Mouse (Mus musculus) midbrain, postnatal 0 days (tissue): ENCODE measurements around the gene Rab11fip3. TPM values are rescaled to one million over a fixed set of nuclear protein-coding genes. Genes with fewer than 3 reads are reported as not detected.

Experiments used
- ATAC-seq: fragments of 200-750 bp; cut with Nextera tagmentation; 2 replicates; pipeline ENCODE4 v1.8.0; 2017; ENCODE audit warnings: moderate number of reproducible peaks, mild to moderate bottlenecking, moderate TSS enrichment, moderate library complexity; ENCODE audit not compliant: low FRiP score
- DNase-seq: peaks from one replicate; pipeline ENCODE4 v3.0.0-alpha.2; 2015; ENCODE audit warnings: low spot score
- H3K27ac ChIP-seq: fragments of 300-500 bp; sonication (generic); 2 replicates; pipeline ENCODE4 v1.5.1; 2014; ENCODE audit warnings: low read depth, mild to moderate bottlenecking, low read length, mixed read lengths
- H3K27me3 ChIP-seq: fragments of 300-500 bp; sonication (generic); 2 replicates; pipeline ENCODE4 v1.6.1; 2014; ENCODE audit warnings: low read length, control low read depth, mixed read lengths; ENCODE audit not compliant: insufficient read depth
- H3K36me3 ChIP-seq: fragments of 300-500 bp; sonication (generic); 2 replicates; pipeline ENCODE4 v1.6.1; 2014; ENCODE audit warnings: low read length, control low read depth, mixed read lengths; ENCODE audit not compliant: insufficient read depth
- H3K4me1 ChIP-seq: fragments of 300-500 bp; sonication (generic); 2 replicates; pipeline ENCODE4 v1.6.1; 2014; ENCODE audit warnings: mild to moderate bottlenecking, control low read depth, antibody characterized with exemption, low read length, mixed read lengths; ENCODE audit not compliant: insufficient read depth
- H3K4me2 ChIP-seq: fragments of 300-500 bp; sonication (generic); 2 replicates; pipeline ENCODE4 v1.6.1; 2014; ENCODE audit warnings: low read depth, mild to moderate bottlenecking, low read length, mixed read lengths; ENCODE audit not compliant: poor library complexity, severe bottlenecking
- H3K4me3 ChIP-seq: fragments of 300-500 bp; sonication (generic); 2 replicates; pipeline ENCODE4 v1.5.1; 2014; ENCODE audit warnings: low read depth, mild to moderate bottlenecking, low read length, moderate library complexity
- H3K9ac ChIP-seq: fragments of 300-500 bp; sonication (generic); replicated peaks from 2 replicates; pipeline ENCODE4 v1.6.1; 2014; ENCODE audit warnings: mild to moderate bottlenecking, low read length, moderate library complexity, mixed read lengths; ENCODE audit not compliant: poor library complexity, severe bottlenecking
- H3K9me3 ChIP-seq: fragments of 300-500 bp; sonication (generic); 2 replicates; pipeline ENCODE4 v1.6.1; 2016; ENCODE audit warnings: low read length, control low read depth
- CTCF ChIP-seq: IDR thresholded peaks from 2 replicates; pipeline ENCODE4 v1.5.1; 2016; ENCODE audit warnings: antibody characterized with exemption, mild to moderate bottlenecking
- WGBS: fragments of 180-500 bp; shearing (Covaris S2); extraction: QIAGEN DNeasy Blood & Tissue Kit; methylation state at CpG from one replicate; pipeline ENCODE4 v1.1.7; 2014; 5-methylcytosine and 5-hydroxymethylcytosine counted together
- polyA plus RNA-seq: library from polyadenylated mRNA; unstranded; fragments of >200 nt; fragmentation: Nextera tagmentation; extraction: Ambion mirVana; gene quantifications from 2 replicates; pipeline ENCODE4 v1.2.1, GENCODE M21; 2015
- total RNA-seq: library from RNA; depleted of rRNA; stranded (reverse); fragments of >200 nt; gene quantifications from 2 replicates; pipeline ENCODE4 v1.2.3, GENCODE M21; 2014

Rab11fip3 gene
- total and polyA plus RNA-seq, 2 experiments from 2014 or later: 18.3 to 34.7 TPM

DNA sequence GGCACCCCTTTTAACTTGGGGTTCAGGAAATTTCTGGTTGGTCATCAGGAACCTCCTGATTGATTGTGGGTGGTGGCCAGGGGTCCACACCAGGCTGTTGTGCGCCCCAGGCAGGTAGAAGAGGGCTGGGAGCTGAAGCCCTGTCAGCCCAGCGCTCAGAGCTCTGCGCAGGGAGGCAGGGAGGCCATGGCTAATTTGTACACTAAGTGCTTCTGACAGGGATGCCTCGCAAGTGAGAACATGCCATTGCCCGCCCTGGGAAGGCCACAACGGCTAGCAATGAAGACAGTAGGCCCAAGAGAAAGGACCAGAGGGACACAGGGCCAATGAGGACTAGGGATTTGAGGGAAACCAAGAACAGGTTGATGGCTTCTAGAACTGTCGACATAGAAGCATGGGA is 112.7 kb downstream of the Rab11fip3 start:
- Histone ChIP-seq H3K27me3 (peaks cover 20% of the 10 kb centered on the region), H3K4me1 (no peaks in the 10 kb centered on the region), H3K4me2 (no peak overlapping the region), H3K9me3 (no peaks in the 10 kb centered on the region), H3K27ac (no peak overlapping the region), H3K9ac (no peak overlapping the region), H3K36me3 (peaks cover 18% of the 10 kb centered on the region), H3K4me3 (no peak overlapping the region)
- peak; percentile 45 for DNase-seq
- no peak for ATAC-seq
- 69% methylated on average over 7 of the region's 7 CpGs for WGBS
- no peak for TF ChIP-seq CTCF

DNA sequence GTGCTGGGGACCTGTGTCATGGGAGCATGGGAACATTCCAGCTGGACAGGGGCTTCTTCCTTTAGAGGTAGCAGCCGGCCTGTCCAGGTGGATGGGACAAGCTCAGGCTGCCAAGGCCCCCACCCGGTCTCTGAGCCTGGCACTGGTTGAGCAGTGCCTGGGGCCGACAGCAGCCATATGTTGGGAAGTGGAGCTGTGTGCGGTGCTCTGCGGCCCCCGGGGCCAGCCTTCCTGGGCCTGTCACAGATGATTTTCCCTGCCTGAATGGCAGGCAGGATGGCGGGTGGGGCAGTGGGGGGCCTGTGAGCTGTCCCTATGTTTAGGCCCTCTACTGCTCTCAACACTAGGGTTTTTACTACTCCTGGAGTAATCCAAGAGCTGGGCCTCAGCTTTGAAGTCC is 113.2 kb downstream of the Rab11fip3 start:
- no peak for TF ChIP-seq CTCF
- H3K9ac ChIP-seq: no peak overlapping the region
- H3K36me3 ChIP-seq: peaks cover 18% of the 10 kb centered on the region
- no peaks in the 10 kb centered on the region for H3K9me3 ChIP-seq
- peak; percentile 60 for DNase-seq
- H3K27ac ChIP-seq: no peak overlapping the region
- peaks cover 23% of the 10 kb centered on the region for H3K27me3 ChIP-seq
- 61% methylated on average over 7 of the region's 7 CpGs for WGBS
- H3K4me2 ChIP-seq: no peak overlapping the region
- no peak for ATAC-seq
- H3K4me3 ChIP-seq: no peak overlapping the region
- no peaks in the 10 kb centered on the region for H3K4me1 ChIP-seq

DNA sequence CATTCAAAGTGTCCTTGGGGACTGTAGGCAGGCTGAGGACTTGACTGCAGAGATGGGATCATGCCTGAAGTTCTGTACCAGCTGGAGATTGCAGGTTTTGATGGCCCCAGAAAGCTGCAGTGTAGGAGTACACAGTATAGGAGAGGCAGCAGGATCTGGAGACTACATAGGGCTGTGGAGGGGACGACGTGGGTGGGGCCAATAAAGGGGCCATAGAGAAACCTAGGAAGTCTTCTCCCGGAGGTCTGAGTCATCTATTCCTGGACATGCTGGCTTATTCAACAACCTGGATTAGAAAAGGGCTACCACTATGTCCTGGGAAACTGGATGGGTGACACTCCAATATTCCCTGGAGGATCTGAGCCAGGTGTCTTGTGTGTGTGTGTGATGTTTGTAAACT is 113.6 kb downstream of the Rab11fip3 start:
- peaks cover 28% of the 10 kb centered on the region for H3K27me3 ChIP-seq
- no peak for TF ChIP-seq CTCF
- no peak overlapping the region for H3K4me3 ChIP-seq
- no peak overlapping the region for H3K9ac ChIP-seq
- no peak overlapping the region for H3K4me2 ChIP-seq
- WGBS: 74% methylated on average over 3 of the region's 3 CpGs
- no peak for DNase-seq
- ATAC-seq: no peak
- no peak overlapping the region for H3K27ac ChIP-seq
- no peaks in the 10 kb centered on the region for H3K9me3 ChIP-seq
- no peaks in the 10 kb centered on the region for H3K4me1 ChIP-seq
- H3K36me3 ChIP-seq: peaks cover 16% of the 10 kb centered on the region

DNA sequence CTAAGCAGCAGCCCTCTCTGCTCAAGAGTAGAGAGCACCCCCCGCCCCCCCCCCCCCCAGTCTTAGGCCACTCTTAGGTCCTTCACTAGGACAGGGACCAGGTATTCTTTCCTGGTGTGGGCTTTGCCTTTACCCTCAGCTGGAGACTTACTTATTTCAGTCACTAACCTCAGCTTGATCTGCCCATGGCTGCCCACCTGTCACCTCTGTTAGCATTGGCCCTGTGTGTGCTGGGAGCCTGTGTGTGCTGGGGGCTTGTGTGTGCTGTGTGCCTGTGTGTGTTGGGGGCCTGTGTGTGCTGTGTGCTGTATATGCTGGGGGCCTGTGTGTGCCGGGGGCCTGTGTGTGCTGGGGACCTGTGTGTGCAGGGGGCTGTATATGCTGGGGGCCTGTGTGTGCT is 114.7 kb downstream of the Rab11fip3 start:
- no peaks in the 10 kb centered on the region for H3K9me3 ChIP-seq
- TF ChIP-seq CTCF: no peak

DNA sequence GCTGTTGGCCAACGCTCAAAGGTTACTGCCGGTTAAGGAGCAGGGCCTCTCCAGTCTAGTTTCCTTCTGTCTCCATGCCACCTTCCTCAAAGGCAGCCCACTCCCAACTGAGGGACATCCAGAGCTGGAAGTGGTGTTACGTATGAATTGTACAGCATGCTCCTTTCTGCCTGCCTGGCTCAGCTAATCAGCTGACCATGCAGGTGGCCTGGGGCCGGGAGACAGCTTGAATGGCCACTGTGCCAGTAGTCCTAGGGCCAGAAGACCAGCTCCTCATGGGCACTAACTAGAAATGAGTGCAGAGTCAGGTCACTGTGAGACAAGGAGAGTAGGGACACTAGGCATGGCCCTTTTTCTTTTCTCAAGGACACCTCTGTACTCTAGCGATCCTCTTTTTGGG is 116.2 kb downstream of the Rab11fip3 start:
- ATAC-seq: no peak
- no peak for TF ChIP-seq CTCF
- no peak overlapping the region for H3K9ac ChIP-seq
- H3K27ac ChIP-seq: no peak overlapping the region
- H3K4me2 ChIP-seq: no peak overlapping the region
- 0 out of 2 replicates have a peak, but pooled peaks cover 4% of the 10 kb centered on the region for H3K36me3 ChIP-seq
- WGBS: 82% methylated on average over 5 of the region's 5 CpGs
- H3K4me1 ChIP-seq: no peaks in the 10 kb centered on the region
- peaks cover 37% of the 10 kb centered on the region for H3K27me3 ChIP-seq
- H3K9me3 ChIP-seq: no peaks in the 10 kb centered on the region
- DNase-seq: peak; percentile 30
- no peak overlapping the region for H3K4me3 ChIP-seq

More for the DNA sequence above, 114.7 kb downstream of the Rab11fip3 start:
- Histone ChIP-seq H3K4me3 (no peak overlapping the region), H3K27me3 (peaks cover 37% of the 10 kb centered on the region), H3K36me3 (peaks cover 8% of the 10 kb centered on the region; the same call in 1 of the 2 replicates), H3K27ac (no peak overlapping the region), H3K4me1 (no peaks in the 10 kb centered on the region), H3K9ac (no peak overlapping the region), H3K4me2 (no peak overlapping the region)
- whole genome bisulfite sequencing: 100% methylated on average over 1 of the region's 2 CpGs
- DNase-seq (no peak), ATAC-seq (no peak)

DNA sequence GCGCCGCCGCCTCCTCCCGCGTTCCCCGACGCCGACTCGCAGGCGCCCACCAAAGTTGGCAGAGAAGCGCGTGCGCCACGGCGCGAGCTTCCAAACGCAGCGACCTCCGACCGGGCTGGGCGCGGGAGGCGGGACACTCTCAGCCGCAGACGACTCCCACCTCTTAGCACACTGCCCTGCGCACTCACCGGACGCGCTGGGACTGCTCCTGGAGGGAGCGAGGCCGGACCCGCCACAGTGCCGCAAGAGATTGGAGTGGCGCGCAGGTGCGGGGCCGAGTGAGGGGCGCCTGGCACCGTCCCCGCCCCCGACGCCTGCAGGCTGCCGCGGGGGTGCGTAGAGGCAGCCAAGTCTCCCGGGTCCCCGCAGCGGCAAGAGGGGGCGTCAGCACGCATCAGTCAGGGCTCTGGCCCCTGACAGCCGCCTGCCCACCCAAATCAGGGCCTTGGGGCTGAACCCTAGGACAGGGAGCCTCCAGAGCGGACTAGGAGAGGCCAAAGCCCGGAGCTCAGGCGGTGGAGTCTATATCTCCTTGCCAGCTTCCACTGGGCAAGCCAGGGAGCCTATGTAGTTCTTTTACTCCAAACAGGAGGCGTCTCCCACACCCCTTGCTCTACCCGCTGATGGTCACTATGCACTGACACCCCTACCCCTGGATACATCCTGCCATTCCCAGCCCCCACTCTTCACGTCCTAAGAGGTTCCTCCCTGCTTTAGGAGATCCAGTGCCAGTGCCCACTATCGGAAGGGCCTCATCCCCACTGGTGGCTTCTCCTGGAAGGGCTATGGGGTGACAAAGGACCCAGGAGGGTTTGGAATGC is 117.3 kb downstream of the Rab11fip3 start, which contains the start of gene A930017K11Rik:
A930017K11Rik (minus strand) TSS at position 763 of the 821 bp plus-strand sequence.
- no peak for DNase-seq

More for the DNA sequence above, 117.3 kb downstream of the Rab11fip3 start, which contains the start of gene A930017K11Rik:
- Histone ChIP-seq H3K9me3 (no peaks in the 10 kb centered on the region), H3K27me3 (peaks cover 37% of the 10 kb centered on the region), H3K4me1 (no peaks in the 10 kb centered on the region), H3K27ac (no peak within 1 kb of the TSS), H3K4me2 (peak within 1 kb of the TSS; percentile 57), H3K4me3 (peak within 1 kb of the TSS; percentile 36), H3K9ac (no peak within 1 kb of the TSS), H3K36me3 (no peaks in the 10 kb centered on the region)
- no peak for TF ChIP-seq CTCF
- ATAC-seq: no peak
- WGBS: 2% methylated on average over 58 of the region's 58 CpGs
